Mouse (Mus musculus) layer of hippocampus, postnatal 10 days (tissue): Measurements from ENCODE around the gene Cenpu. TPM values are rescaled to one million over a fixed set of nuclear protein-coding genes. Genes with fewer than 3 reads are reported as not detected.

ENCODE experiments used
- DNase-seq, 2 experiments: peaks; one replicate each; pipeline ENCODE4 v3.0.0; 2021; ENCODE audit warnings: low spot score in 2 of 2
- total RNA-seq, 2 experiments: library from RNA; stranded (reverse); gene quantifications; 2 replicates each; pipeline ENCODE4 v1.2.3; 2021

Gene Cenpu
- total RNA-seq, 2 experiments from 2014 or later, result 3.2 to 5.1 TPM

GRCm38 (mm10) chr8:46598114-46598513, 46.3 kb downstream of the Cenpu start:
- no peak for DNase-seq

- DNase-seq, result no peak
These were observed 46.9 kb downstream of the Cenpu start for GRCm38 (mm10) chr8:46598753-46599152.

DNA sequence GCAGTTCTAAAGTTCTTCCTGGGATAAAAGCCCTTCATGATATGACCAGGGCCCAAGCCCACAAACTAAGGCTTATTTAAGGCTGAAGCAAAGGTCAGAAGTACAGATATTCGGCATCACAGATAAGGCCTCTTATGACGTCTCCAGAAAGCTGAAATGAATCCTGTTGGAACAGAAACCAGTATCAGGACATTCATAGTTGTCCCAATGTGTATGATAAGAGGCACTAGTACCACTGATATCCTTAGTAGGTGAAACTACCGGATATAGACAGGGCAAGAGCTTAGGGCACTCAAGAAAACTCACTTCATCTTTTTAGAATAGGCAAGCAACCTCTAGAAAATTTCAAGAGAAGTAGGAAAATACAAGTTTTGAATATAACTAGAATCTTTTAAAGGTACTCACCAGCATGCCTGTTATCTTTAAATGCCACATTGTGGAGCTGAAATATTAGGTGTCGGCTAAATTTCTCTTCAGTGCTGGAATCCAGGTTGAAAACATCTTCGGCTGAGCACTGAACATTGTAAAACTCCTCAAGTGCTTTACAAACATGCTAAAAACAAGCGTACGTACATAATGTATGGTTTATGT, 47.6 kb downstream of the Cenpu start:
- DNase-seq, result no peak

GRCm38 (mm10) chr8:46600959-46601707, 49.3 kb downstream of the Cenpu start:
- no peak for DNase-seq

GRCm38 (mm10) chr8:46603587-46603986, 51.8 kb downstream of the Cenpu start:
- DNase-seq, result no peak

DNA sequence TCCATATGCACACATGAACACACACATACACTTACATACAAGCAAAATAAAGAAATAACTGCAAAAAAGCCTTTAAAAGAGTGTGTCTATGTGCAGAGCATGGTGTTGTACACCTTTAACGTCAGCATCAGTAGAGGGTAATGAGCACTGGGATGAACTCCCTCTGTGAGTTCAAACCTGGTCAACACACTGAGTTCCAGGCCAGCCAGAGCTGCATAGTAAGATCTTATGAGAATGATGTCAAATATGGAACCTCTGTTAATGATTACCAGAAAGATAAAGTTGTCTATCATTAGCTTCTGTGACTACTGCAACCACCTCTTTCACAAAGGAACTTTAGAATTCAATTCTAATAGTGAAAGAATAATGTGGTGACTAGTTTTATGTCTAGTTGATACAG, 55.1 kb downstream of the Cenpu start:
- no peak for DNase-seq

GRCm38 (mm10) chr8:46611557-46611956, 59.7 kb downstream of the Cenpu start:
- no peak for DNase-seq

DNA sequence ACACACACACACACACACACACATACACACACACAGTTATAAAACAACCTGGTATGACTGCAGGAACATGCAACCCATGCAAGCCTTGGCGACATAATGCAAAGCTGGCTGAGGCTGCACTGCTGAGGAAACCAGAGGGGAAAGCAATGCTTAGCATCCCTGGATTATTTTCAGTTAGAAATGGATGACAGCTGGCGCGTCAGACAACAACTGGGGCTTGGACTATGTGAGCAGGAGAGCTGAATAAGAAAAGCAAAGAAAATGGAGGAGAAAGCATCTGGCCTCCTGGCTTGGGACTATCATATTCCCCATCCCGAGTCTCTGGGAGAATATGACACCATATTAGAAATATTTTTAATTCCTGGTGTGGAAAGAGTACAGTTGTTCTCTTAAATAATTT, 61.1 kb downstream of the Cenpu start:
- peak in 1 of 2 experiments; percentile 13 for DNase-seq

- DNase-seq, result no peak
These were observed 61.5 kb downstream of the Cenpu start for GRCm38 (mm10) chr8:46613377-46613776.

- no peak for DNase-seq
These were observed 64.1 kb downstream of the Cenpu start for GRCm38 (mm10) chr8:46615936-46616335.

- peak; percentile 92 to 95 for DNase-seq
These were observed 65.3 kb downstream of the Cenpu start, which contains the start of the genes Primpol and Casp3 for GRCm38 (mm10) chr8:46616879-46617689. Gene Primpol (minus strand): TSS chr8:46617212. Gene Casp3 (plus strand): TSS chr8:46617291.

- peak in 1 of 2 experiments; percentile 21 for DNase-seq
These were observed 66.1 kb downstream of the Cenpu start for GRCm38 (mm10) chr8:46617690-46618620.

DNA sequence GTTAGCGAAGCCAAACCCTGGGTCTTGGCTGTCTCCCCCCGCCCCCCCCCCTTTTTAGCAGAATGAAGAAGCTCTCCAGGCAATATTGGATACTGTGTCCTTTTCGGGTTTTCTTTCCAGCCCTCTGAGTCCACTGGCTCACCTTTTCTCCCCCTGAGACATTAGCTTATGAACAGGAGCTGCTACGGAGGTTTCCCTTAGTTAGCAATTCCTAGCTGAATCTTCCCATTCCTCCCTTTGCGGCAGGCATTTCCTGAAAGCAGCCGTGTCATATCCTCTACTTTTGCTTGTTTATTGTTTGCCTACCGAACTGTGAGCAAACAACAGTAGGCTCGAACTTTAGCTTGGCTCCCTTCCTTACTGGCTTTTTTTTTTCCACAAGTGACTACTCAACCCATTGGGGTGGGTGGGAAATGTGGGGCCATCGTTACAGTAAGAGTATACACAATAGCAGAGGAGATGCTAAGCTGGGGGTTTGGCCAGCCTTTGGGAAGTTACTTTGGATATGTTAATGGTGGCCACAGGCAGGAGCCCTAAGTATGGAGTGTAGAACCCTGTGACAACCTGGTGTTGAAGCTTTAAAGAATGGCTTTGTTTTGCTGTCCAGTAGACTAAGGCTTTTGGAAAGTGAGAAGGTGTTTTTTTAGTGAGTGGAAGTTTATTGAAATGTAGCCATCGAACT, 67.0 kb downstream of the Cenpu start:
- no peak for DNase-seq

DNA sequence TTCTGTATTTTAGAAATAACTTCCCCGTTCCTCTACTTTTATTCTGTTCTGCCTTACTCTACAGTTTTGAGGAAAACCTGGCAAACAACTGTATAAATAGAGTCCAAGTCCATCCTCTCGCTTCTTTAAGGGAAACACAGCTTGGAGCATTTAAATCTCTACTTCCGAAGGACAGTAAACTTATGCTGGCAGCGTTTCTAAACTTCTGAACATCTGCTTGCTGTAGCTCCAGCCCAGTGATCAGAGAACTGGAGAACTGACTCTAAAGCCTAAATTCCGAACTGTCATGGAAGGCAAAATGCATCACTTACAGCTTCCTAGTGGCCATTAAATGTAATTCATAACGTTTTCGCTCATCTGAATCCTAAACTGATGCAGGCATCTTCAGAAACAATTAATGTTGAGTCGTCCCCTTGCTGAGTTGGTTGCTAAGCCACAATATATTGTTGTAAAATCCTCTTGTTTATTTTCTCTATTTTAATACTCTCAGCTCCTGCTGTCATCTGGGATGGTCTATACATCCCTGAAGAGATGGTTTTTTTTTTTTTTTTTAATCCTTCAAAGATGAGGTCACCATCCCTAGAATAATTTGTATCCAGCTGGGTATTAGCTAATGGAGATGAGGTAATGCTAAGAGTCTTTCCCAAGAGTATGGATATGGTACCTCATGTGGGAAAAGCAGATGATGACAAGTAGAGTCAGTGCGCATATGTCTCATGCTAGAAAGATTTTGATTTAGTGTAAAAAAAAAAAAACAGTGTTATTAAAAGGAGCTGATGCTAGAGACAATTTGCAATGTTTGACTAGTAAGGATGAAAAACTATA, 70.8 kb downstream of the Cenpu start:
- no peak for DNase-seq

GRCm38 (mm10) chr8:46625166-46625565, 73.3 kb downstream of the Cenpu start:
- no peak for DNase-seq

GRCm38 (mm10) chr8:46626642-46627041, 74.8 kb downstream of the Cenpu start:
- no peak for DNase-seq

DNA sequence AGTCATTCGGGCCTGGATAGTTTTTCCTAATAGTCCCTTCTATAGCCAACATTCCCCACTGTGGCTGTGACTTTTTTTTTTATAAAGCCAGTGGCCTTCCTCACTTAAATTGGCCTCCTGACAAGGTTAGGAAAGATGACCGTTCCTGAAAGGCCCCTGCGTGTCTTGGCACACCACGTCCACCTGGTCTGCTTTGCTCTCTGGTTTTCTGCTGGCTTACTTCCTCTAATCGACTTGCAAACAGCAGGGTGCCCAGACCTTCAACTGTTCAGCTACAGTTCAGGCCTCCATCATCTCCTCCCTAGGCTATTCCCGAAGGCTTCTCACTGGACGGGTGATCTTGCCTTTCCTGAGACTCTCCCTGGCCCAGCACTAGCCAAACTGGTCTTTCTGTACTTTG, 76.1 kb downstream of the Cenpu start:
- DNase-seq, result no peak

DNA sequence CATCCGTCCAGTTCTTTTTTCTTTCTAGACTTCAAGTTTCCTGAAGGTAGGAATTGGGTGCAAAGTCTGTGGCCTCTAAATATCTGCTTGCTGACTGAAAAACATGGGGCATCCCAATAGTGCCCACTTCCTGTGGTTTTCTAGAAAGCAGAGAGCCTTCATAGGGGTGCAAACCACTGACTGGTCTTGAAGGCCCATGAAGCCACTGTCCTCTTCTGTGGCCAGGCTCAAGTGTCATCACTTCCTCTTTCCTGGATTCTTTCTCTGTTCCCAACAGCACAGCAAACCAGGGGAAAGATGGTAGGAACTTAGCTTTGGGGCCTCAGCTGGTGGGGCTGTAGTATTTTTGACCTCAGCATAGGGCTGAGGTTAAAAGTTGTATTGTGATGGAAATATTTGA, 76.8 kb downstream of the Cenpu start:
- DNase-seq, result no peak
